Mouse (Mus musculus): ENCODE results near the gene Fstl1. TPM values are rescaled to one million over a fixed set of nuclear protein-coding genes. Genes with fewer than 3 reads are reported as not detected.

Fstl1 gene
- polyA plus RNA-seq, 2 experiments = 9.9 to 15.4 TPM

DNA sequence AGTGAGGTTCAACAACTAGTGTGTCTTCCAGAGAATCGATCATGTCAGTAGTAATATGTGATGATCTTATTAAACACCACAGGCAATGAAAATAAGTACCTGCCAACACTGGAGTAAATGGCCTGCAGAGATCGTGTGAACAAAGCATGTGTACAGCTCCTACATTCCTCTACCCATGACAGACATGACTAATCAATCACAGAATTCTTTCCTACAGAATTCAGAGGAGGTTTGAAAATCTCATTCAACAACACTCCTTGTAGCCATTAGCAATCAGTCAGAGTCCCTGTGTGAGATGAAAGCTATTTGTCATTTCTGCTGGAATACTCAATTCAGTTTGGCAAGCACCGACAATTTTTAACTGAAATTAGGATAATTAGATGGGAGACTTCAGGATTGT is 7.9 kb downstream of the Fstl1 start:
- Histone ChIP-seq H3K36me3 (replicated peaks; ENCODE audit: control insufficient read depth, insufficient read depth, low read depth) (no peaks in the 10 kb centered on the region), H3K4me1 (replicated peaks; ENCODE audit: control insufficient read depth in 2 of 2, insufficient read depth in 2 of 2, low read length in 1 of 2) (0 out of 4 replicates have a peak, but pooled peaks cover 0 to 4% of the 10 kb centered on the region in 2 experiments), H3K4me2 (ENCODE audit: low read depth) (no peak overlapping the region), H3K9ac (replicated peaks) (no peak overlapping the region), H3K4me3 (ENCODE audit: insufficient read depth in 1 of 2, low read depth in 2 of 2, low read length in 2 of 2) (no peak overlapping the region), H3K9me3 (ENCODE audit: control insufficient read depth, low read length) (no peaks in the 10 kb centered on the region), H3K27ac (no peak overlapping the region), H3K27me3 (ENCODE audit: control insufficient read depth, insufficient read depth, low read length) (no peaks in the 10 kb centered on the region)
- 63% methylated on average over 3 of the region's 3 CpGs for WGBS (ENCODE audit: insufficient replicate concordance)
- ATAC-seq (ENCODE audit: insufficient read depth) (no peak), DNase-seq (ENCODE audit: low read depth in 3 of 3, low spot score in 3 of 3) (no peak)
- TF ChIP-seq CTCF (IDR thresholded peaks at IDR 0.05; ENCODE audit: low read depth) (no peak), EP300 (IDR thresholded peaks at IDR 0.05; ENCODE audit: low read depth) (no peak)

DNA sequence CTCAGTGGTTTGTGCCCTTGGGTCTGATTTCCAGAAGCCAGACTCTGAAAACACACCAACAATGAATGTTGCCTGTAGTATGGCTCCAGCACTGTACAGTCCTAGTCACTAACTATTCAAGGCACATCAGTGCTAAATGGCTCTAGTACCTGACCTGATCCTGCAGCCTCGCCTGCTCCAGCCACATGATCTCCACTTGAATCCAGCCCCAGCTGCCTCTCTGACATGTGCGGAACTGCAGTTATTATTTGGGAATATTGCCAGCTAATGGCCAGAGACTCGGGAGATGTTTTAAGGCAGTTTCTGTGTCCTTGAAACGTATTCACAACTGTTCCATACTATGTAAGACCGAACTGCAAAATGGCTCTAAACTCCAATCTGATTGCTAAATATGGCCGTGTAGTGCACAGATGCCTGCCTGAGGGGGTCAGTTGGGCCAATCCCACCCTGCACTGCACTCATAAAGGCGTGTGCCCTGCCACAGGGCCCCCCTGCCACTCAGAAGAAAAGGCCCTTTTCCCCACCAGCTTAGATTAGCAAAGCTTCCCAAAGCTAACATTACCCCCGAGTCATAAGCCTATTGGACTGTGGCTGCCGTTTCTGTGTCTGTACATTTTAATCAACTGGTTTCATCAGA is 11.0 kb downstream of the Fstl1 start:
- no peak for DNase-seq (ENCODE audit: low read depth in 3 of 3, low spot score in 3 of 3)
- H3K27ac ChIP-seq = no peak overlapping the region

DNA sequence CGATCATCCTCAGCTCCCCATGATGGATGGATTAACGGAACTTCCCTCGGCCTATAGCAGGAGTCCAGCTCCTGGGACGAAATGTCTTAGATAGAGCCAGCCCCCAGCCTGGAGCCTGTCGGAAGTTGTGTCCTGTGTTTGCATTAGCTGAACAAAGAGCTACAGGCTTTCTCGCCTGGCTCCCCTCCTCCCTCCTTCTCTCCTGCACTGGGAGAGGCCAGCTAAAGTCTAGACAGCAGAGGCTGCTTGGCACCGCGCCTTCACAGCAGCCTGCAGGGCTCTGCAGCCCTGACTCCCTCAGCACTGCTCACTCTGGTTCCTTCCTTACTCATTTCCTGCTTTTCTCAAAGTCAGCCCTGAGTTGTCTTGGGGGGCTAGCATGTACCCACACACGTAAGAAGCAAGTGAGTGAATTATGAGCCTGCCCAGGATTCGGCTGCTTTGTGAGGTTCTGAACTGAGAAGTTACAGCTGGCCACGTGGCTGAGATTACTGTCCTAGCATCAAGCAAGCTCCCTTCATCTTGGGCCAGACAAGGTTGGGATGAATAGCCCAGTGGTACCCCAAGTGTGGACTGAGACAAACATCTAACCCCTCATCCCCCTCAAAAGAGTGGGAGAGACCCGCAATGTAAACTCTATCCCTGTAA is 11.8 kb downstream of the Fstl1 start:
- no peak overlapping the region for H3K4me2 ChIP-seq (ENCODE audit: low read depth)
- no peaks in the 10 kb centered on the region for H3K27me3 ChIP-seq (ENCODE audit: control insufficient read depth, insufficient read depth, low read length)
- no peak overlapping the region for H3K27ac ChIP-seq
- ATAC-seq (ENCODE audit: insufficient read depth) (no peak), DNase-seq (ENCODE audit: low read depth in 3 of 3, low spot score in 3 of 3) (no peak)
- H3K4me3 ChIP-seq (ENCODE audit: insufficient read depth in 1 of 2, low read depth in 2 of 2, low read length in 2 of 2) = no peak overlapping the region
- H3K9ac ChIP-seq (replicated peaks) = no peak overlapping the region
- no peaks in the 10 kb centered on the region for H3K9me3 ChIP-seq (ENCODE audit: control insufficient read depth, low read length)
- peaks cover 0 to 4% of the 10 kb centered on the region in 2 experiments; a peak in 1 of 4 replicates for H3K4me1 ChIP-seq (replicated peaks; ENCODE audit: control insufficient read depth in 2 of 2, insufficient read depth in 2 of 2, low read length in 1 of 2)
- TF ChIP-seq CTCF (IDR thresholded peaks at IDR 0.05; ENCODE audit: low read depth) (no peak), EP300 (IDR thresholded peaks at IDR 0.05; ENCODE audit: low read depth) (no peak)
- H3K36me3 ChIP-seq (replicated peaks; ENCODE audit: control insufficient read depth, insufficient read depth, low read depth) = no peaks in the 10 kb centered on the region
- WGBS (ENCODE audit: insufficient replicate concordance) = 40% methylated on average over 12 of the region's 12 CpGs

More for the DNA sequence above, 11.0 kb downstream of the Fstl1 start:
- Histone ChIP-seq H3K27me3 (ENCODE audit: control insufficient read depth, insufficient read depth, low read length) (no peaks in the 10 kb centered on the region), H3K4me1 (replicated peaks; ENCODE audit: control insufficient read depth in 2 of 2, insufficient read depth in 2 of 2, low read length in 1 of 2) (peaks cover 0 to 4% of the 10 kb centered on the region in 2 experiments; a peak in 1 of 4 replicates), H3K4me3 (ENCODE audit: insufficient read depth in 1 of 2, low read depth in 2 of 2, low read length in 2 of 2) (no peak overlapping the region), H3K9ac (replicated peaks) (no peak overlapping the region), H3K36me3 (replicated peaks; ENCODE audit: control insufficient read depth, insufficient read depth, low read depth) (no peaks in the 10 kb centered on the region), H3K4me2 (ENCODE audit: low read depth) (no peak overlapping the region), H3K9me3 (ENCODE audit: control insufficient read depth, low read length) (no peaks in the 10 kb centered on the region)
- no peak for TF ChIP-seq CTCF (IDR thresholded peaks at IDR 0.05; ENCODE audit: low read depth)
- no peak for ATAC-seq (ENCODE audit: insufficient read depth)
- WGBS (ENCODE audit: insufficient replicate concordance) = 49% methylated on average over 9 of the region's 9 CpGs

DNA sequence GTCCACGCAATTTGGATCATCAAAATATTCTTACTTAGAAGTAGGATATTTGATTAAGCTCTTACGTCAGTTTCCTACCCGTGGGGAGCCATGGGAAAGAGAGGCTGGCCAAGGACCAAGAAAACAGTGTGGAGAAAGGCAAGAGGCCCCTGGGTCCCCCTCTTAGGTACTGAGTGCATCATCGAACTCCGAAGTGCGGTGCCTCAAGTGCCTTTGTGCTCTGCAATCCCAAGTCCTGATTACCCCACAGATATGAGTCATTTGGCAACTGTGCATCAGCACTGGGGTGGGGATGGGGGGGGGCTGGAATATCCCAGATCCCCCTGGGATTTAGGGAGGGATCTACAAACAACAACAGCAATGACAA is 12.3 kb downstream of the Fstl1 start:
- ATAC-seq (ENCODE audit: insufficient read depth) = no peak
- no peak overlapping the region for H3K9ac ChIP-seq (replicated peaks)
- no peaks in the 10 kb centered on the region for H3K36me3 ChIP-seq (replicated peaks; ENCODE audit: control insufficient read depth, insufficient read depth, low read depth)
- no peaks in the 10 kb centered on the region for H3K9me3 ChIP-seq (ENCODE audit: control insufficient read depth, low read length)
- peaks cover 0 to 4% of the 10 kb centered on the region in 2 experiments; a peak in 1 of 4 replicates for H3K4me1 ChIP-seq (replicated peaks; ENCODE audit: control insufficient read depth in 2 of 2, insufficient read depth in 2 of 2, low read length in 1 of 2)
- no peak for DNase-seq (ENCODE audit: low read depth in 3 of 3, low spot score in 3 of 3)
- TF ChIP-seq CTCF (IDR thresholded peaks at IDR 0.05; ENCODE audit: low read depth) (no peak), EP300 (IDR thresholded peaks at IDR 0.05; ENCODE audit: low read depth) (no peak)
- no peak overlapping the region for H3K4me2 ChIP-seq (ENCODE audit: low read depth)
- H3K27me3 ChIP-seq (ENCODE audit: control insufficient read depth, insufficient read depth, low read length) = no peaks in the 10 kb centered on the region
- 58% methylated on average over 6 of the region's 6 CpGs for WGBS (ENCODE audit: insufficient replicate concordance)
- no peak overlapping the region for H3K27ac ChIP-seq
- no peak overlapping the region for H3K4me3 ChIP-seq (ENCODE audit: insufficient read depth in 1 of 2, low read depth in 2 of 2, low read length in 2 of 2)

- no peak for TF ChIP-seq CTCF (IDR thresholded peaks at IDR 0.05; ENCODE audit: low read depth)
- TF ChIP-seq EP300 (IDR thresholded peaks at IDR 0.05; ENCODE audit: low read depth) = no peak
- ATAC-seq (ENCODE audit: insufficient read depth) (no peak), DNase-seq (ENCODE audit: low read depth in 3 of 3, low spot score in 3 of 3) (no peak)
- WGBS (ENCODE audit: insufficient replicate concordance) = 60% methylated on average over 6 of the region's 6 CpGs
- Histone ChIP-seq H3K27ac (no peak overlapping the region), H3K9me3 (ENCODE audit: control insufficient read depth, low read length) (no peaks in the 10 kb centered on the region), H3K4me2 (ENCODE audit: low read depth) (no peak overlapping the region), H3K4me1 (replicated peaks; ENCODE audit: control insufficient read depth in 2 of 2, insufficient read depth in 2 of 2, low read length in 1 of 2) (peaks cover 0 to 4% of the 10 kb centered on the region in 2 experiments; a peak in 1 of 4 replicates), H3K4me3 (ENCODE audit: insufficient read depth in 1 of 2, low read depth in 2 of 2, low read length in 2 of 2) (no peak overlapping the region), H3K9ac (replicated peaks) (no peak overlapping the region), H3K27me3 (ENCODE audit: control insufficient read depth, insufficient read depth, low read length) (no peaks in the 10 kb centered on the region), H3K36me3 (replicated peaks; ENCODE audit: control insufficient read depth, insufficient read depth, low read depth) (no peaks in the 10 kb centered on the region)
Measured at GRCm38 (mm10) chr16:37789394-37789920, 12.8 kb downstream of the Fstl1 start.
